Mouse (Mus musculus) heart, adult 2 months (tissue): ENCODE measurements at regions not wholly inside any gene's neighbourhood (a gene's known extent, or its start where the extent isn't known, plus 50 kb on each side); places are given as distances from the start of the nearest gene placed in this dataset.
"Not testable (repeated sequence)": the region's sequence is repeated elsewhere in the genome, so short reads cannot be mapped to it uniquely, and the experiment has no call there.

Experiments used
- DNase-seq, 2 experiments: peaks; one replicate each; pipeline ENCODE4 v3.0.0; 2021
- H3K27ac ChIP-seq: fragments of 200-600 bp; 2 replicates; pipeline ENCODE4 v1.8.1; 2022
- H3K27me3 ChIP-seq: fragments of 200-500 bp; 2 replicates; pipeline ENCODE4 v1.6.1; 2012; ENCODE audit warnings: mild to moderate bottlenecking, low read length, inconsistent platforms, mixed read lengths; ENCODE audit not compliant: control insufficient read depth, insufficient read depth
- H3K36me3 ChIP-seq: fragments of 200-500 bp; 2 replicates; pipeline ENCODE4 v1.6.1; 2012; ENCODE audit warnings: low read length, inconsistent platforms; ENCODE audit not compliant: control insufficient read depth, insufficient read depth
- H3K4me1 ChIP-seq: fragments of 200-500 bp; 2 replicates; pipeline ENCODE4 v1.6.1; 2011; ENCODE audit warnings: low read length; ENCODE audit not compliant: control insufficient read depth, insufficient read depth
- H3K4me3 ChIP-seq: fragments of 200-600 bp; 2 replicates; pipeline ENCODE4 v1.8.1; 2022
- H3K79me2 ChIP-seq: fragments of 200-500 bp; replicated peaks from 2 replicates; pipeline ENCODE4 v1.6.1; 2012; ENCODE audit warnings: mild to moderate bottlenecking, inconsistent platforms, low read length, moderate library complexity, mixed read lengths; ENCODE audit not compliant: control insufficient read depth, insufficient read depth
- H3K9ac ChIP-seq: fragments of 200-500 bp; 2 replicates; pipeline ENCODE4 v1.6.1; 2012; ENCODE audit warnings: low read depth, mild to moderate bottlenecking, control low read depth, inconsistent platforms, low read length, mixed read lengths
- CTCF ChIP-seq: fragments of 200-600 bp; IDR thresholded peaks from 2 replicates; pipeline ENCODE4 v1.8.1; 2022; ENCODE audit warnings: antibody characterized with exemption, mild to moderate bottlenecking, moderate library complexity
- EP300 ChIP-seq: fragments of 200-500 bp; IDR thresholded peaks from 2 replicates; pipeline ENCODE4 v1.6.1; 2011; ENCODE audit warnings: low read depth, low read length, control low read depth; ENCODE audit not compliant: insufficient read depth
- POLR2A ChIP-seq: fragments of 200-500 bp; IDR thresholded peaks from 2 replicates; pipeline ENCODE4 v1.6.1; 2011; ENCODE audit warnings: mild to moderate bottlenecking, low read depth, low read length, control low read depth; ENCODE audit not compliant: insufficient read depth
- WGBS: fragments of 180-500 bp; shearing (Covaris S2); methylation state at CpG from one replicate; pipeline ENCODE4 v1.1.7; 2018; 5-methylcytosine and 5-hydroxymethylcytosine counted together
- intact Hi-C: fragments of 180-260 bp; cut with DNase I; formaldehyde crosslinking; loops from one replicate; pipeline ENCODE4 v1.15.1; 2025

- DNase-seq, result no peak
- Histone ChIP-seq H3K27ac (no peak overlapping the region), H3K27me3 (no peaks in the 10 kb centered on the region), H3K79me2 (no peaks in the 10 kb centered on the region), H3K9ac (no peak overlapping the region), H3K4me3 (no peak overlapping the region), H3K36me3 (no peaks in the 10 kb centered on the region), H3K4me1 (no peaks in the 10 kb centered on the region)
- 61% methylated on average over 2 of the region's 2 CpGs for WGBS
- TF ChIP-seq CTCF (no peak), POLR2A (no peak), EP300 (no peak)
- intact Hi-C loops, result no loop called here
Observed at GRCm38 (mm10) chr3:81820304-81820703, 112.1 kb upstream of the Ctso start.

GRCm38 (mm10) chr3:81829525-81829924 is 102.9 kb upstream of the Ctso start:
- no peak overlapping the region for H3K9ac ChIP-seq
- no peak for DNase-seq
- no peak overlapping the region for H3K4me3 ChIP-seq
- TF ChIP-seq POLR2A (no peak), EP300 (no peak), CTCF (no peak)
- H3K27ac ChIP-seq, result no peak overlapping the region
- no peaks in the 10 kb centered on the region for H3K79me2 ChIP-seq
- no peaks in the 10 kb centered on the region for H3K36me3 ChIP-seq
- intact Hi-C loops, result no loop called here
- H3K4me1 ChIP-seq, result no peaks in the 10 kb centered on the region
- 86% methylated on average over 2 of the region's 2 CpGs for WGBS
- H3K27me3 ChIP-seq, result no peaks in the 10 kb centered on the region

GRCm38 (mm10) chr3:81829966-81830599 is 102.3 kb upstream of the Ctso start:
- intact Hi-C loops, result no loop called here
- H3K4me1 ChIP-seq, result no peaks in the 10 kb centered on the region
- TF ChIP-seq EP300 (no peak), CTCF (no peak), POLR2A (no peak)
- no peaks in the 10 kb centered on the region for H3K36me3 ChIP-seq
- DNase-seq, result no peak
- H3K4me3 ChIP-seq, result no peak overlapping the region
- H3K27me3 ChIP-seq, result no peaks in the 10 kb centered on the region
- H3K79me2 ChIP-seq, result no peaks in the 10 kb centered on the region
- H3K9ac ChIP-seq, result no peak overlapping the region
- H3K27ac ChIP-seq, result no peak overlapping the region

- no peak for DNase-seq
- Histone ChIP-seq H3K4me1 (no peaks in the 10 kb centered on the region), H3K27me3 (no peaks in the 10 kb centered on the region), H3K79me2 (no peaks in the 10 kb centered on the region), H3K9ac (no peak overlapping the region), H3K36me3 (no peaks in the 10 kb centered on the region), H3K4me3 (no peak overlapping the region), H3K27ac (no peak overlapping the region)
- intact Hi-C loops, result no loop called here
- TF ChIP-seq EP300, result no peak
- 8% methylated on average over 11 of the region's 11 CpGs for WGBS
Observed at GRCm38 (mm10) chr3:81835380-81836157, 96.8 kb upstream of the Ctso start.

GRCm38 (mm10) chr3:81836478-81836877 is 95.9 kb upstream of the Ctso start:
- no peak for TF ChIP-seq EP300
- no peak for TF ChIP-seq POLR2A
- WGBS, result 74% methylated on average over 7 of the region's 7 CpGs
- no peak overlapping the region for H3K27ac ChIP-seq
- no peaks in the 10 kb centered on the region for H3K27me3 ChIP-seq
- DNase-seq, result no peak
- intact Hi-C loops, result no loop called here
- no peak overlapping the region for H3K9ac ChIP-seq
- no peaks in the 10 kb centered on the region for H3K36me3 ChIP-seq
- no peak overlapping the region for H3K4me3 ChIP-seq
- no peaks in the 10 kb centered on the region for H3K4me1 ChIP-seq
- H3K79me2 ChIP-seq, result no peaks in the 10 kb centered on the region

- H3K27me3 ChIP-seq, H3K79me2 ChIP-seq, H3K27ac ChIP-seq, H3K36me3 ChIP-seq, H3K4me3 ChIP-seq, intact Hi-C loops, H3K4me1 ChIP-seq, DNase-seq, H3K9ac ChIP-seq: not testable (repeated sequence)
- 88% methylated on average over 9 of the region's 9 CpGs for WGBS
Observed at GRCm38 (mm10) chr3:81838121-81838520, 94.3 kb upstream of the Ctso start.
